Mouse (Mus musculus): ENCODE results near the gene Tmem240.
"Not testable (repeated sequence)": the region's sequence is repeated elsewhere in the genome, so short reads cannot be mapped to it uniquely, and the experiment has no call there.

The Tmem240 gene

GRCm38 (mm10) chr4:155734951-155735702, 527 bp downstream of the Tmem240 start:
- DNase-seq (ENCODE audit: extremely low spot score, low spot score) = peak; percentile 63

GRCm38 (mm10) chr4:155735788-155736187, 1.2 kb downstream of the Tmem240 start:
- no peak for DNase-seq (ENCODE audit: extremely low spot score, low spot score)

- DNase-seq (ENCODE audit: extremely low spot score, low spot score) = no peak
Measured at GRCm38 (mm10) chr4:155736421-155736820, 1.8 kb downstream of the Tmem240 start.

DNA sequence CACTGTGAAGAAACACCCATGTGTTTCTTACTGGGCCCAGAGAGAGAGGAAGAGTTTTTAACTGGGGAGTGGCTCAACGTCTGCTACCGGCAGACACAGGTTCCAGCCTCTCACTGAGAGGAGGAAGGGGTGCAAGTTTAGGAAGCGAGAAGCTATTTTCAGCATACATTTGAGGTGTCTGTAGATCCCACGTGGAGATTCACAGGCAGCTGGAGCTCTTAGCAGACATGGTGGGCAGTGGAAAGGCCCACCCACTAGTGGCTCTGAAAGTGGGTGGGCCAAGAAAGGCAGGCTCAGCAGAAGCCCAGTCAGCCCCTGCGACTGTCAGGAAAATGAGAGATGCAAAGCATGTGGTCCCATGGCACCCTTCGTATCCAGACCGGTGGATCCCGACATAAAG, 3.7 kb downstream of the Tmem240 start:
- DNase-seq (ENCODE audit: extremely low spot score, low spot score) = no peak

DNA sequence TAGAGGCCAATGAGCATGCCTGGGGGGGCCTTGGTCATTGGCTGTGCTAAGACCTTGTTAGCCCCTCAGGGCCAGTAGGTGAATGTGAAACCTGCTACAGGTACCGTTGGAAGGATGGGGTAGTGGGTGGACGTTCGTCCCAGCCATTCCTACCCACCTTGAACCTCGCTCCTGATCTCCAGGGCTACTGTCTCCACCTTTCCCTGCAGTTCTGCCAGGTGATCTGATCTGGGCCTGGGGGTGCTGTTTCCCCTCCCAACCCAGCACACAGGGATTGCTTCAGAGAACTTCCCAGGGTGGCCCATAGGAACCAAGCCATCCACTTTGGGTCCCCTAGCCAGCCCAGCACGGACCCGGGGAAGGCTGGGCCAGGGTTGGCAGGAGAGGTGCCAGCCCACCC, 4.6 kb downstream of the Tmem240 start:
- DNase-seq (ENCODE audit: extremely low spot score, low spot score) = no peak

- no peak for DNase-seq (ENCODE audit: extremely low spot score, low spot score)
Measured at GRCm38 (mm10) chr4:155739741-155740636, 5.4 kb downstream of the Tmem240 start.

DNA sequence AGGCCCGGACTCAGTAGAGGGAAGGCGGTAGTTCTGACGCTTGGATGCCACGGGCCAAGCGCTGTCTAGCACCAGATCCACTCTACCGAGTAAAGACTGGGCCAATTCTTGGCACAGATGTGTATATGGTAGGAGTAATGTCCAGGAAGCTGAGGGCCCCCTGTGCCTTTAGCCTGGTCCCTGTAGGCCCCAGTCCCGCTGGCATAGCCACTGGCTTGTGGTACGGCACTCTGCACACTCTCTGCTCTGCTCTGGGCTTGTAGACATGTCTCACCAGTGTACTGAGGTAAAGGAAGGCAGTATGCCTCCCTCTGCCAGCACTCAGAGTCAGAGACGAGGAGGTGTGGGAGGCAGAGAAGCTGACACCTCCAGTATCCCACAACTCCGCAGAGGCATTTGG, 6.1 kb downstream of the Tmem240 start:
- DNase-seq (ENCODE audit: extremely low spot score, low spot score) = not testable (repeated sequence)

GRCm38 (mm10) chr4:155742684-155743083, 8.1 kb downstream of the Tmem240 start:
- DNase-seq (ENCODE audit: extremely low spot score, low spot score) = no peak

DNA sequence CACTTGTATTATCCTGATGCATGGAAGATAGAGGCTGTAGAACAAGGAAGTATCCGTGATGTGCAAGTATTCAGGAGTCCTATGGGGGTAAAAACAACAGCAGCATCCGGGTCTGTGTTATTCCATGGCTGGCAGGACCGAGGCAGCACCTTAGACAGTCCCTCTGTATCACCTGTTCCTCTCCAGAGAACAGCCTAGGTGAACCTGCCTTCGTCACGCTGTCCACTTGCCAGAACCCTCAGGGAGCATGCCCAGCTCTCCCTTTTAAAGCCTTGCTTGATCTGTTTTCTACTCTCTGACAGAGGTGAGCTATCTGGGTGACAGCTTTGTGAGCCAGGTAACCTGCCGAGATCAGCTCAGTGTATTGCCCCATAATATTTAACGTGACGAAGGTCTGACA, 9.9 kb downstream of the Tmem240 start:
- DNase-seq (ENCODE audit: extremely low spot score, low spot score) = no peak

- DNase-seq (ENCODE audit: extremely low spot score, low spot score) = no peak
Measured at GRCm38 (mm10) chr4:155745136-155745535, 10.5 kb downstream of the Tmem240 start.

DNA sequence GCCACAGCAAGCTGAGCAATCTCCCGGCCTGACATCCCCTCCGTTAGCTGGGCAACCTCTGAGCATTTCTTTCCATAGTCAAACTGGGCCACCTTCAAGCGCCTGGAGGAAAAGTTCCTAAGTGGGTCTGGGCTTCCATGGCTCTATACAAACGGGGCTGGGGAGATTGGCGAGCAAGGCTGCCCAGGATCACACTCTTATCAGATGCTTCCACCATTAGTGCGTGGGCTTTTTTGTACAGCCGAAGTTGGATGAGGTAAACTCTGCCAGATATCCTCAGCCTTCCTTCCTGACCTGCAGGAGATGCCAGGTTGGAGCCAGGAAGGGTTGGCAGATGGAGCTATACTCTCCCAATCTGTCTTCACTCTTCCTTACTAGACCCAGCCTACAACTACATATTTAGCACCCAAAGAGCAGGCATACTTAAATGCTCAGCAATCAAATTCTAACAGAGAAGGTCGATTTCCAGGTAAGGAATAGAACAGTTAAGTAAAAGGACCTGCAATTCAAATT, 11.5 kb downstream of the Tmem240 start:
- no peak for DNase-seq (ENCODE audit: extremely low spot score, low spot score)

GRCm38 (mm10) chr4:155746575-155747490, 12.2 kb downstream of the Tmem240 start:
- no peak for DNase-seq (ENCODE audit: extremely low spot score, low spot score)

DNA sequence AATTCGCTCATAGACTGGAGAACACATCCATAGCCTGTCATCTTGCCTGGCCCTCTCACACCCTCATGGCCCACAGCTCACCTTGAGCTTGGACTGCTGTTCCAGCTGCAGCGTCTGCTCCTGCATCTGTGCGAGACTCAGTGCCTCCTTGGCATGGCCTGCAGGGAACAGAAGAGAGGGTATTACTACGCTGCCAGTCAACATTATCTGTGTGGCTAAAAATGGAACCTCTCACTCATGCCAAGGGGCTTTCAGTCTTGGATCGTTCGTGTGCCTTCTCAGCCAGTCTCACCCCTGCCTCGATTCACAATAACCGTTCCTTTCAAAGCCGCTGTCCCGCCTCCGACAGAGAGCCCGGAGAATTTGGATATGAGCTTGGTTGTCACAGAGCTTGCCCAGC, 22.4 kb downstream of the Tmem240 start:
- DNase-seq (ENCODE audit: extremely low spot score, low spot score) = no peak

DNA sequence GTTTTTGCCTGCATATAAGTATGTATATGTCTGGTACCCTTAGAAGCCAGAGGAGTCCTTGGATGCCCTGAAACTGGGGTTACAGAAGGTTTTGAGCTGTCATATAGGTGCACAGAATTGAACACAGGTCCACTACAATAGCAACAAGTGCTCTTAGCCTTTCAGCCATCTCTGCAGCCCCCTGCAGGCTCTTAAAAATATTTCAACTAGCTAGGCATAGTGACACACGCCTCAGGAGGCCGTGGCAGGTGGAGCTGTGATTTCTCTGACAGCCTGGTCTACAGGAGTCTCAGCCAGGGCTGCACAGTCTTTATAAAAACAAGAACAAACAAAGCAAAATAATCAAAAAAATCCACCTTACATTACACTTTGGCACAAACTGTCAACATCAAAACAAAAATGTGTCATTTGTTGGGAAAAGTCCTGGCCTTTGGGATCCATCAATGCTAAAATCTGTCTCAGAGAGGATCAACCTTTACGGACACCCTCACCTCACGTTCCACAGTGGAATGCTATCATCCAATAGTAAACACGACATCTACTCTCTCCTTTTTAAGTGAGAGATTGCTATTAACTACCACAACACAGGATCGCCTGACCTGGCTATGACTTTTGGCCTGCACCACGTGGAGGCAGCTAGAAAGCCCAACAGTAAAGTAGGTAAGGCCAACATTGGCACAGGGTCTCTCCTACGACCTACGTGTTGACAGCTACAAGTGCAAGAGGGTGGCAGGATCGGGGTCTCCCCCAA, 25.4 kb downstream of the Tmem240 start:
- no peak for DNase-seq (ENCODE audit: extremely low spot score, low spot score)

GRCm38 (mm10) chr4:155760613-155761355, 26.2 kb downstream of the Tmem240 start, which contains the start of gene Atad3a:
Atad3a (minus strand) TSS chr4:155761093.
- peak; percentile 97 for DNase-seq (ENCODE audit: extremely low spot score, low spot score)

DNA sequence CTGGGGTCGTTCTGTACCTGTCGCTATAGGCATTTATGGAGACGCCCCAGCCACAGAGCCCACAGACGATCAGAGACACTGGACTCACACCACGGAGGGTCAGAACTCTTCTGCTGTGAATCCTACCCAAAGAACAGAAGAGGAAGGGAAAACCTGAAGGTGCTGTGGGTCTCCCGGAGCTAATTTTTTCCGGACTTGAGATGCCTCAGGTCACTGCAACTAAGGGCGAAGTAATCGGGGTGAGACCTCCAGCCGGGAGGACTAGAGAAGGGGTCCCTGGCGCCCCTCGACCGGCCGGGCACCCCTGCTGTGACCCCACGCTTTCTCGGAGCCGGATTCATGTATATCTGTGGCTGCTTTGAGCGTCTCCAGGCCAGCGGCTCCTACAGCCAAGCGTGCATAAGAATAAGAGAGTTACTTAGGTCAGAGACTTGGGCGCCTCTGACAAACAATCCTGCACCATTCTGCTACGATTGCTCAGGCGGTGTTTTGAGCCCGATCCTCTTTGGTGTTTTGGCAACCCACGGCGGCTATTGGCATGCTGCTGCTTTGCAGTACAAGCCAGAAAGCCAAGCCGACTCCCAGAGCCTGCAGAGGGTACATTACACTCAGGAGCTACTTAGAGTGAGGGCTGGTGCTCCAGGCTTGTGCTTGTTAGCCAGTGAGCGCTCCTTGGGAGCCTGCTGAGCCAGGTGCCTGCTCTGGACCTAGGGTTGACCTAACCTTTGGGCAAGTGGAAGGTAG, 26.9 kb downstream of the Tmem240 start:
- no peak for DNase-seq (ENCODE audit: extremely low spot score, low spot score)

DNA sequence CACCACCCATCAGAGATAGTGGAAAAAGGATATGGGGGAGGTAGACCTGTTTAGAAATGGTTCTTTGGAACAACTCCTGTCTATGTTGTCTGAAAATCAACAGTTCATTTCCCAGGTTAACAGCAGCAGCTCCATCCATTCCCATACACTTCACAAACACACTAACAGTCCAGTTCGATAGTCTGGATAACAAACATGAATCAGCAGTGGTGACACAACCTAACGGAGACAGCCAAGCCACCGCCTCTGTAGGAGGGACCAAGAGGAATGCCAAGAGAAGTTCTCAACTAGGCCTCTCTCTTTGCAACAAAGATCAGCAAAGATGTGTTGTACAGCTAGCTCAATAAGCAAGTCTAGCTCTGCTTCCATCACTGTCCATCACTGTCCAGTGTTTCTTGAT, 27.8 kb downstream of the Tmem240 start:
- no peak for DNase-seq (ENCODE audit: extremely low spot score, low spot score)

DNA sequence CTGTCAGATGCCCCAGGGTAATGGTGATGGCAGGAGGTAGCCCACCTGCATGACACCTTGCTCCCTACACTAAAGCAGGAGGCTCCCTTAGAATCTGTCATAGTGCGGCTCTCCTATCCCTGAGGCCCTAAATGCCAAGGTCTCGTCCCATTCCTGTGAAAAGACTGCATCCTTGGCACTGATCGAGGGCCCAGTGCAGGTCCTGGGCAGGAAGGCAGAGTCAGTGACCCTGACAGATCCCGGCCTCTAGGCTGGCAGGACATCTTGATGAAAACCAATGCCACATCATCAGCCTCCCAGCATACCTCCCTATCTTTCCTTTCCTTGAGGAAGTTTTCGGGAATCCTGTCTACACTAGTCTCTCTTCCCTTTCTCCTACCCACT, 34.9 kb downstream of the Tmem240 start:
- no peak for DNase-seq (ENCODE audit: extremely low spot score, low spot score)

- DNase-seq (ENCODE audit: extremely low spot score, low spot score) = peak; percentile 92
Measured at GRCm38 (mm10) chr4:155769880-155770512, 35.4 kb downstream of the Tmem240 start.
